Mouse (Mus musculus) CH12.LX (cell line): ENCODE data around the gene Klf7.

Source experiments
- CTCF ChIP-seq, 2 experiments: IDR thresholded peaks in 1 of 2; conservative IDR thresholded peaks in 1 of 2; 2 replicates each; pipeline ENCODE4 v1.5.1; 2011 to 2012; ENCODE audit warnings: low read depth in 2 of 2, low read length in 2 of 2, improper control_type of control experiment in 1 of 2, inconsistent platforms in 1 of 2, mild to moderate bottlenecking in 1 of 2, moderate library complexity in 1 of 2
- MAX ChIP-seq: IDR thresholded peaks from 2 replicates; pipeline ENCODE4 v1.6.1; 2011; ENCODE audit warnings: low read length, improper control_type of control experiment
- MXI1 ChIP-seq: IDR thresholded peaks from 2 replicates; pipeline ENCODE4 v1.6.1; 2011; ENCODE audit warnings: mild to moderate bottlenecking, low read depth, low read length, improper control_type of control experiment

GRCm38 (mm10) chr1:64040061-64040686 lies 81.9 kb downstream of the Klf7 start:
- TF ChIP-seq MAX (no peak), CTCF (conservative IDR thresholded peaks at IDR 0.05 in 1 of 2, IDR thresholded peaks at IDR 0.05 in 1 of 2; ENCODE audit: low read depth in 2 of 2, low read length in 2 of 2) (no peak), MXI1 (no peak)
